Mouse (Mus musculus): ENCODE measurements around the gene Mfsd4b3.
"Not testable (repeated sequence)": the region's sequence is repeated elsewhere in the genome, so short reads cannot be mapped to it uniquely, and the experiment has no call there.

Mfsd4b3 gene

DNA sequence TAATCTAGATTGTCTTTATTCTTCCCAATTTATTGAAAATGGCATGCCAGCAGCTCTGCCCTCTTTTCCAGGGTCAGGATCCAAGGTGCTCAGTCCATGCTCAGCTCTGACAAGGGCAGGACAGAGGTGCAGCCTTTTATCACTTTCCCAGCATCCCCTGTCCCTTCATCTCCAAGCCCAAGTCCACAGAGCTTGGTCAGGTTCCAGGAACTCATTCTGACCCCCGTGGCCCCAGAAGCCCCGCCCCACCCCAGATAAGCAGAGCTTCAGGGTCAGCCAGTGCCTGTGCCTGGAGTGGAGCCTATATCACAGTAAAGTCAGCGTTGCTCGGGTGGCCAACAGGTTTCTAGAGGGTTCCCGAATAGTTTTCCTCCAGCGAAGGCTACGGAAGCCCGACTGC lies 35.4 kb downstream of the Mfsd4b3 start:
- not testable (repeated sequence) for DNase-seq (ENCODE audit: low read depth, low spot score)

- DNase-seq (ENCODE audit: low read depth, low spot score), result no peak
Measured at GRCm38 (mm10) chr10:39912616-39913015, 47.3 kb downstream of the Mfsd4b3 start.

- DNase-seq (ENCODE audit: low read depth, low spot score), result no peak
Measured at GRCm38 (mm10) chr10:39908768-39909441, 51.0 kb downstream of the Mfsd4b3 start.

DNA sequence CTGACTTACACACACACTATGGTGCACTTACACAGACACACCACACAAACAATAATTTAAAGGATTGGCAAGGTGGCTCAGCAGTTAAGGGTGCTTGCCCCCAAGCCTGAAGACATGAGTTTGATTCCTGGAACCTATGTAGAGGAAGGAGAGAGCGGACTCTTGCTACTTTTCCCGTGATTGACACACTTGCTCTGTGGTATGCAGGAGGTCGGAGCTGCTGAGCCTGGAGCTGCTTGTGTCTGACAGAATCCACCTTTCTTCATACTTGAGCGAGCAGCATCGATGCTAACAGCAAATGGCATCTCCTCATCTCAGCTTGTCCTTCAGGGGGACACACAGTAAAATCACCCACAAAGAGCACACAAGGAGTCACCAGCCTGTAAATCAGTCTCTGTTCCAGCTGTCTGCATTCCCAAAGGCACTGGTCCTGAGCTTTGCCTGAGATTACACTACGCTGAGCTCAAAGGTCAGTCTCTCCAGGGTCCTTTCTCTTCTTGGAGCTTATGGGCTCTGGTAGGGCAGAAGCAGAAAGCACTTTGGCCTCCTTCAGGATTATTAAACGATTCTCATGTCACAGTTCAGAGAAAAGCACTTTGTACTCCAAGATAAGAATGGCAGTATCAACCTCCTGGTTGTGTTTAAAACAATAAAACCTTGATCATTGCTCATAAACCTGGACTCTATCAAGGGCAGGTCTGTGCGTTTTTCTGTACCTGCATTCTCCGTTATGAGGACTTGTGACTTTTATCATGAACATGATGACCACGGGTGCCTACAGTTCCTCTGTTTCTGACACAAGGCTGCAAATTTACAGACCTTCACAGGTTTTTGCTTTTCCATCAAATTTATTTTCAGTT lies 52.9 kb downstream of the Mfsd4b3 start:
- no peak for DNase-seq (ENCODE audit: low read depth, low spot score)

- DNase-seq (ENCODE audit: low read depth, low spot score), result no peak
Measured at GRCm38 (mm10) chr10:39904191-39904590, 55.8 kb downstream of the Mfsd4b3 start.

- DNase-seq (ENCODE audit: low read depth, low spot score), result peak; percentile 89
Measured at GRCm38 (mm10) chr10:39898874-39899371, 61.0 kb downstream of the Mfsd4b3 start, which contains the start of gene Mfsd4b4. TSS of gene Mfsd4b4 (minus strand) at chr10:39899238.
